Mouse (Mus musculus): ENCODE results near the gene Ntrk3. TPM values are rescaled to one million over a fixed set of nuclear protein-coding genes. Genes with fewer than 3 reads are reported as not detected.
A peak's percentile ranks its signal among the peaks of the same experiment; 100 is the strongest.

The Ntrk3 gene
- 27.0 and 27.1 TPM in 2 replicates for polyA plus RNA-seq (2014; fragmentation: Nextera tagmentation; extraction: Ambion mirVana)

- 91% methylated on average over 5 of the region's 5 CpGs for WGBS
- no peak for DNase-seq
Observed at GRCm38 (mm10) chr7:78737614-78738210, at the start of gene Ntrk3. TSS of gene Ntrk3 (minus strand) at chr7:78738012.

GRCm38 (mm10) chr7:78785906-78786305 lies 48.1 kb upstream of the Ntrk3 start:
- Histone ChIP-seq H3K36me3 (ENCODE audit: control insufficient read depth, insufficient read depth, low read length) (peaks cover 40% of the 10 kb centered on the region), H3K9me3 (ENCODE audit: control insufficient read depth, low read length) (no peaks in the 10 kb centered on the region), H3K27me3 (ENCODE audit: control insufficient read depth, insufficient read depth, low read length) (no peaks in the 10 kb centered on the region), H3K4me1 (ENCODE audit: control insufficient read depth, insufficient read depth, low read length) (peaks cover 10% of the 10 kb centered on the region), H3K27ac (replicated peaks; ENCODE audit: low read depth, low read length) (no peak overlapping the region), H3K9ac (replicated peaks; ENCODE audit: low read length) (no peak overlapping the region), H3K4me3 (replicated peaks; ENCODE audit: low read depth, low read length) (no peak overlapping the region), H3K4me2 (ENCODE audit: low read length) (no peak overlapping the region)
- 76% methylated on average over 5 of the region's 5 CpGs for WGBS
- ATAC-seq (ENCODE audit: low FRiP score, low TSS enrichment) (no peak), DNase-seq (no peak)

More at GRCm38 (mm10) chr7:78737614-78738210, at the start of gene Ntrk3:
- no peak within 1 kb of the TSS for H3K4me2 ChIP-seq (ENCODE audit: low read length)
- H3K27ac ChIP-seq (replicated peaks; ENCODE audit: low read depth, low read length), result no peak within 1 kb of the TSS
- no peak within 1 kb of the TSS for H3K9ac ChIP-seq (replicated peaks; ENCODE audit: low read length)
- no peak within 1 kb of the TSS for H3K4me3 ChIP-seq (replicated peaks; ENCODE audit: low read depth, low read length)
- no peaks in the 10 kb centered on the region for H3K9me3 ChIP-seq (ENCODE audit: control insufficient read depth, low read length)
- H3K4me1 ChIP-seq (ENCODE audit: control insufficient read depth, insufficient read depth, low read length), result no peaks in the 10 kb centered on the region
- no peaks in the 10 kb centered on the region for H3K36me3 ChIP-seq (ENCODE audit: control insufficient read depth, insufficient read depth, low read length)
- H3K27me3 ChIP-seq (ENCODE audit: control insufficient read depth, insufficient read depth, low read length), result no peaks in the 10 kb centered on the region
- no peak for ATAC-seq (ENCODE audit: low FRiP score, low TSS enrichment)

- ATAC-seq (ENCODE audit: low FRiP score, low TSS enrichment), result peak; percentile 97
- H3K27ac ChIP-seq (replicated peaks; ENCODE audit: low read depth, low read length), result peak within 1 kb of the TSS; percentile 60
- no peaks in the 10 kb centered on the region for H3K9me3 ChIP-seq (ENCODE audit: control insufficient read depth, low read length)
- WGBS, result under 1% methylated on average over 44 of the region's 44 CpGs
- H3K4me2 ChIP-seq (ENCODE audit: low read length), result peak within 1 kb of the TSS; percentile 71
- H3K27me3 ChIP-seq (ENCODE audit: control insufficient read depth, insufficient read depth, low read length), result no peaks in the 10 kb centered on the region
- peaks cover 37% of the 10 kb centered on the region for H3K36me3 ChIP-seq (ENCODE audit: control insufficient read depth, insufficient read depth, low read length)
- DNase-seq, result peak; percentile 96
- peaks cover 10% of the 10 kb centered on the region for H3K4me1 ChIP-seq (ENCODE audit: control insufficient read depth, insufficient read depth, low read length)
- H3K4me3 ChIP-seq (replicated peaks; ENCODE audit: low read depth, low read length), result peak within 1 kb of the TSS; percentile 83
- H3K9ac ChIP-seq (replicated peaks; ENCODE audit: low read length), result peak within 1 kb of the TSS; percentile 70
Observed at GRCm38 (mm10) chr7:78782639-78783581, 45.1 kb upstream of the Ntrk3 start, which contains the start of the genes Mrps11 and Mrpl46. TSS of gene Mrps11 (plus strand) at chr7:78783119. TSS of gene Mrpl46 (minus strand) at chr7:78783531.

GRCm38 (mm10) chr7:78778741-78779140 lies 40.9 kb upstream of the Ntrk3 start:
- Histone ChIP-seq H3K27me3 (ENCODE audit: control insufficient read depth, insufficient read depth, low read length) (no peaks in the 10 kb centered on the region), H3K4me1 (ENCODE audit: control insufficient read depth, insufficient read depth, low read length) (peaks cover 9% of the 10 kb centered on the region), H3K36me3 (ENCODE audit: control insufficient read depth, insufficient read depth, low read length) (peaks cover 62% of the 10 kb centered on the region), H3K4me2 (ENCODE audit: low read length) (no peak overlapping the region), H3K27ac (replicated peaks; ENCODE audit: low read depth, low read length) (no peak overlapping the region), H3K9me3 (ENCODE audit: control insufficient read depth, low read length) (no peaks in the 10 kb centered on the region), H3K9ac (replicated peaks; ENCODE audit: low read length) (no peak overlapping the region), H3K4me3 (replicated peaks; ENCODE audit: low read depth, low read length) (no peak overlapping the region)
- ATAC-seq (ENCODE audit: low FRiP score, low TSS enrichment) (no peak), DNase-seq (no peak)
- WGBS, result 93% methylated on average over 5 of the region's 5 CpGs

GRCm38 (mm10) chr7:78770936-78771335 lies 33.1 kb upstream of the Ntrk3 start:
- no peaks in the 10 kb centered on the region for H3K9me3 ChIP-seq (ENCODE audit: control insufficient read depth, low read length)
- no peak for ATAC-seq (ENCODE audit: low FRiP score, low TSS enrichment)
- WGBS, result 89% methylated on average over 5 of the region's 5 CpGs
- H3K4me1 ChIP-seq (ENCODE audit: control insufficient read depth, insufficient read depth, low read length), result no peaks in the 10 kb centered on the region
- no peak overlapping the region for H3K4me2 ChIP-seq (ENCODE audit: low read length)
- H3K9ac ChIP-seq (replicated peaks; ENCODE audit: low read length), result no peak overlapping the region
- H3K36me3 ChIP-seq (ENCODE audit: control insufficient read depth, insufficient read depth, low read length), result peaks cover 36% of the 10 kb centered on the region
- H3K27me3 ChIP-seq (ENCODE audit: control insufficient read depth, insufficient read depth, low read length), result no peaks in the 10 kb centered on the region
- H3K4me3 ChIP-seq (replicated peaks; ENCODE audit: low read depth, low read length), result no peak overlapping the region
- no peak for DNase-seq
- H3K27ac ChIP-seq (replicated peaks; ENCODE audit: low read depth, low read length), result no peak overlapping the region

GRCm38 (mm10) chr7:78769075-78769652 lies 31.4 kb upstream of the Ntrk3 start:
- no peak overlapping the region for H3K9ac ChIP-seq (replicated peaks; ENCODE audit: low read length)
- H3K4me2 ChIP-seq (ENCODE audit: low read length), result no peak overlapping the region
- ATAC-seq (ENCODE audit: low FRiP score, low TSS enrichment), result no peak
- no peaks in the 10 kb centered on the region for H3K9me3 ChIP-seq (ENCODE audit: control insufficient read depth, low read length)
- 78% methylated on average over 7 of the region's 7 CpGs for WGBS
- DNase-seq, result no peak
- no peak overlapping the region for H3K4me3 ChIP-seq (replicated peaks; ENCODE audit: low read depth, low read length)
- no peaks in the 10 kb centered on the region for H3K27me3 ChIP-seq (ENCODE audit: control insufficient read depth, insufficient read depth, low read length)
- no peaks in the 10 kb centered on the region for H3K4me1 ChIP-seq (ENCODE audit: control insufficient read depth, insufficient read depth, low read length)
- peaks cover 18% of the 10 kb centered on the region for H3K36me3 ChIP-seq (ENCODE audit: control insufficient read depth, insufficient read depth, low read length)
- H3K27ac ChIP-seq (replicated peaks; ENCODE audit: low read depth, low read length), result no peak overlapping the region

GRCm38 (mm10) chr7:78767929-78768531 lies 30.2 kb upstream of the Ntrk3 start:
- no peak overlapping the region for H3K9ac ChIP-seq (replicated peaks; ENCODE audit: low read length)
- H3K27me3 ChIP-seq (ENCODE audit: control insufficient read depth, insufficient read depth, low read length), result no peaks in the 10 kb centered on the region
- peaks cover 7% of the 10 kb centered on the region for H3K36me3 ChIP-seq (ENCODE audit: control insufficient read depth, insufficient read depth, low read length)
- ATAC-seq (ENCODE audit: low FRiP score, low TSS enrichment), result peak; percentile 53; the same call in 1 of the 2 replicates
- no peak overlapping the region for H3K4me3 ChIP-seq (replicated peaks; ENCODE audit: low read depth, low read length)
- H3K9me3 ChIP-seq (ENCODE audit: control insufficient read depth, low read length), result no peaks in the 10 kb centered on the region
- peak; percentile 72 for DNase-seq
- no peaks in the 10 kb centered on the region for H3K4me1 ChIP-seq (ENCODE audit: control insufficient read depth, insufficient read depth, low read length)
- no peak overlapping the region; the same call in 1 of the 2 replicates for H3K4me2 ChIP-seq (ENCODE audit: low read length)
- WGBS, result 68% methylated on average over 12 of the region's 12 CpGs
- peak overlapping the region; percentile 67 for H3K27ac ChIP-seq (replicated peaks; ENCODE audit: low read depth, low read length)

GRCm38 (mm10) chr7:78766019-78766683 lies 28.3 kb upstream of the Ntrk3 start:
- no peaks in the 10 kb centered on the region for H3K9me3 ChIP-seq (ENCODE audit: control insufficient read depth, low read length)
- ATAC-seq (ENCODE audit: low FRiP score, low TSS enrichment), result peak; percentile 71; the same call in 1 of the 2 replicates
- H3K9ac ChIP-seq (replicated peaks; ENCODE audit: low read length), result no peak overlapping the region
- H3K27ac ChIP-seq (replicated peaks; ENCODE audit: low read depth, low read length), result no peak overlapping the region
- H3K4me2 ChIP-seq (ENCODE audit: low read length), result peak overlapping the region; percentile 9; the same call in 1 of the 2 replicates
- peak; percentile 94 for DNase-seq
- WGBS, result 22% methylated on average over 18 of the region's 18 CpGs
- H3K4me1 ChIP-seq (ENCODE audit: control insufficient read depth, insufficient read depth, low read length), result no peaks in the 10 kb centered on the region
- H3K27me3 ChIP-seq (ENCODE audit: control insufficient read depth, insufficient read depth, low read length), result no peaks in the 10 kb centered on the region
- no peaks in the 10 kb centered on the region for H3K36me3 ChIP-seq (ENCODE audit: control insufficient read depth, insufficient read depth, low read length)
- no peak overlapping the region for H3K4me3 ChIP-seq (replicated peaks; ENCODE audit: low read depth, low read length)

Measured in midbrain, embryonic 14.5 days (tissue).